Mouse (Mus musculus): ENCODE measurements around the gene Mdfi. TPM values are rescaled to one million over a fixed set of nuclear protein-coding genes. Genes with fewer than 3 reads are reported as not detected.

The Mdfi gene
- polyA plus RNA-seq, 1 experiment from 2014 or later = 0.84 TPM

DNA sequence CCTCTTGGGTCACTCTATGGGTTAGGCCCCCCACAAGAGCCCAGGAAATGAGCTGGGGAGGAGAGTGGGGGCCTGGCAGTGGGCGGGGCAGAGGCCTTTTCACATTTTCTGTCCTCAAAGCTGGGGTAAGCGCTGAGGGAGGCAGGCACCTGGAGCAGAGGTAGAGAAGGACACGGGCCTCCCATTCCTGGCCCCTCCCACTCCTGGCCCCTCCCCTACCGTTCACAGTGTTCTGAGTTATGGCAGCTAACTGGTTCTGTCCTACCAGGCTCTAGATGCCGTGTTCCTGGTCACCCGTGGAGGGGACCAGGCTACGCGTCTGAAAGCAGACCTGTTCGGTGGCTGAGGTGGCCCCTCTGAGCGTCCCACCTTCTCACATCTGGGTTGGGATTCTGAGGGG is 19.0 kb downstream of the Mdfi start:
- Histone ChIP-seq H3K27ac (ENCODE audit: low read length) (no peak overlapping the region), H3K9me3 (replicated peaks; ENCODE audit: control insufficient read depth, low read length) (no peaks in the 10 kb centered on the region), H3K4me2 (ENCODE audit: low read depth, low read length) (no peak overlapping the region), H3K4me1 (ENCODE audit: control insufficient read depth, low read depth, low read length) (no peaks in the 10 kb centered on the region; the same call in 1 of the 2 replicates), H3K4me3 (ENCODE audit: low read depth, low read length) (no peak overlapping the region), H3K9ac (ENCODE audit: low read depth, low read length) (no peak overlapping the region), H3K36me3 (ENCODE audit: control insufficient read depth, insufficient read depth) (no peaks in the 10 kb centered on the region), H3K27me3 (ENCODE audit: control insufficient read depth, insufficient read depth, low read depth, low read length) (no peaks in the 10 kb centered on the region)
- 55% methylated on average over 10 of the region's 10 CpGs for WGBS (ENCODE audit: insufficient replicate concordance)
- no peak; the same call in 1 of the 2 replicates for ATAC-seq (ENCODE audit: low read depth)

DNA sequence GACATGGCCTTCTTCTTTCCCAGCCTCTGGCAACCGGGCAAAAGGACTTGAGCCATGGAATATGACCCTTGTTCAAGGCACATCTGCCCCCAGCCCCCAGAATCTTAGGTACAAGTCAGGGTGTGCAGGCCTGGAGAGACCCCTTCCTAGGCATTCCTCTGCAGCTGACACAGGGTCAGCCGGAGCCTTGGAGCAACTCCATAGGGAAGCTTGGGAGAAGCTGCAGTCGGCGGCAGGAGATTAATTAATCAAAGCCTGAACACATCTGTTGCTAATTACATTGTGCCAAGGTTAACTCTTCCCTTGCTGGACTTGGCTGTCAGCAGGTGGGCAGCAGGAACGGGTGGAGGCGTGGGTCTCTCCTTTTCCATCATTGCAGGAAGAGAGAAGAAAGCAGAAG is 20.0 kb downstream of the Mdfi start:
- Histone ChIP-seq H3K4me3 (ENCODE audit: low read depth, low read length) (no peak overlapping the region), H3K4me2 (ENCODE audit: low read depth, low read length) (no peak overlapping the region), H3K9ac (ENCODE audit: low read depth, low read length) (no peak overlapping the region), H3K4me1 (ENCODE audit: control insufficient read depth, low read depth, low read length) (no peaks in the 10 kb centered on the region; the same call in 1 of the 2 replicates), H3K27me3 (ENCODE audit: control insufficient read depth, insufficient read depth, low read depth, low read length) (no peaks in the 10 kb centered on the region), H3K27ac (ENCODE audit: low read length) (no peak overlapping the region), H3K9me3 (replicated peaks; ENCODE audit: control insufficient read depth, low read length) (no peaks in the 10 kb centered on the region), H3K36me3 (ENCODE audit: control insufficient read depth, insufficient read depth) (no peaks in the 10 kb centered on the region)
- ATAC-seq (ENCODE audit: low read depth) = no peak
- WGBS (ENCODE audit: insufficient replicate concordance) = 60% methylated on average over 6 of the region's 6 CpGs

DNA sequence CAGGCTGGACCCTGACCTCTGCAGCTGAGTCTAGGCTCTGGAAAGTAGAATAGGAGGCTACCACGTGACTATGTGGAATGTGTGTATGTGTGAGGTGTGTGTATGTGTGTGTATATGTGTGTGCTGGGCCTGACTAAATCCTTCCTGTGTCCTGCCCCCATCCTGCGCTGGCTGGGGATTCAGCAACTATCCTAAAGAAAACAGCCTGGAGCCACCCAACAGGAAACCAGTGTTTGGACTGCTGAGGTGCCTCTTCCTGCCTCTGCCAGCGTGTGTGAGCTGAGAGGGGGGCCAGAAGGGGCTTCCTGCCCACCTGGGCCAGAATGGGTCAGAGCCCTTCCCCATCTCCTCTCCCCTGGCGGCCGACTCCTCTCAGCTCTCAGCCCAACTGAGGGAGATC is 20.9 kb downstream of the Mdfi start:
- H3K27ac ChIP-seq (ENCODE audit: low read length) = no peak overlapping the region
- ATAC-seq (ENCODE audit: low read depth) = peak; percentile 59
- no peaks in the 10 kb centered on the region for H3K9me3 ChIP-seq (replicated peaks; ENCODE audit: control insufficient read depth, low read length)
- 25% methylated on average over 5 of the region's 5 CpGs for WGBS (ENCODE audit: insufficient replicate concordance)
- H3K27me3 ChIP-seq (ENCODE audit: control insufficient read depth, insufficient read depth, low read depth, low read length) = no peaks in the 10 kb centered on the region
- no peak overlapping the region for H3K4me2 ChIP-seq (ENCODE audit: low read depth, low read length)
- H3K9ac ChIP-seq (ENCODE audit: low read depth, low read length) = no peak overlapping the region
- H3K36me3 ChIP-seq (ENCODE audit: control insufficient read depth, insufficient read depth) = no peaks in the 10 kb centered on the region
- H3K4me1 ChIP-seq (ENCODE audit: control insufficient read depth, low read depth, low read length) = no peaks in the 10 kb centered on the region; the same call in 1 of the 2 replicates
- no peak overlapping the region for H3K4me3 ChIP-seq (ENCODE audit: low read depth, low read length)

DNA sequence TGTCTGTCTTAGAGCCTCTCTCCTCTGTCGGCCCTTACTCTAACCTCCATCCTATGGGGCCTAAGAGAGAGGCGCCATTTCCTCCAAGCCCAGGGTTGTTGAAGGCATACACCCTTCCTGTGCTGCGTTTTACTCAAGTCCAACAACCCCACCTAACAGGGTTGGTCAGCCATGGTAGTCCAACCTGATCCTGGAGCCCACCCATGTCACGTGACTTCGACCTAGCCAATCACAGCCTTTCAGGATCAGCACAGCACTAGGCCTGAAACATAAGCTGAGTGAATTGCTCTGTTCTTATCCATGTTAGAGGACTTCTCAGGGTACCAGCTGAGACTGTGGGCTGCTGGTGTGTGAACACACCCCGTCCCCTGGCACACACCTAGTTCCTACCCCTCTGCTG is 22.3 kb downstream of the Mdfi start:
- Histone ChIP-seq H3K4me1 (ENCODE audit: control insufficient read depth, low read depth, low read length) (no peaks in the 10 kb centered on the region; the same call in 1 of the 2 replicates), H3K27ac (ENCODE audit: low read length) (no peak overlapping the region), H3K36me3 (ENCODE audit: control insufficient read depth, insufficient read depth) (no peaks in the 10 kb centered on the region), H3K9me3 (replicated peaks; ENCODE audit: control insufficient read depth, low read length) (no peaks in the 10 kb centered on the region), H3K27me3 (ENCODE audit: control insufficient read depth, insufficient read depth, low read depth, low read length) (no peaks in the 10 kb centered on the region), H3K4me2 (ENCODE audit: low read depth, low read length) (no peak overlapping the region), H3K4me3 (ENCODE audit: low read depth, low read length) (no peak overlapping the region), H3K9ac (ENCODE audit: low read depth, low read length) (no peak overlapping the region)
- ATAC-seq (ENCODE audit: low read depth) = no peak
- 64% methylated on average over 5 of the region's 6 CpGs for WGBS (ENCODE audit: insufficient replicate concordance)

DNA sequence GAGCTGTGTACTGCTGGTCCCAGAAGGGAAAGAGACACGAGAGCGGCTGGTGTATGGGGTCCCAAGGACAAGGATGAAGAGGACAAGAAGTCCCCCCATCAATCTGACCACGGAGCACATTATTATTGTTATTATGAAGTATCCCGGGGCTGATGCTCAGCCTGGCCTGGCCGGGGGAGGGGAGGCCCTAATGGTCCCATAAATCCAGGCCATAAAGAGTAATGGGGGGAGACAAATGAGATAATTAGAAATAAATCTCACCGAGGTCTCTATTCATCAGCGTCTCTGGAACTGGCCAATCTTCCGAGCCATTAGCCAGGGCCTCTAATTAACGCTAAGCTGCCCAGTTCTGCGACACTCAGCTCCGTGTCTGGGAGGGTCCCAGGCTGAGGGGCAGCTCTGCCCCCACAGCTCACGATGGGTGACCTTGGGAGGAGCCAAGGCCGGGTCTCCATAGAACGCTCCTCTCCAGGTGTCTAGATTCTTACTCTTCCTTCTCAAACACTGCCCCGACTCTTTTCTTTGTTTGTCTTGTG is 23.2 kb downstream of the Mdfi start:
- ATAC-seq (ENCODE audit: low read depth) = no peak
- no peaks in the 10 kb centered on the region for H3K27me3 ChIP-seq (ENCODE audit: control insufficient read depth, insufficient read depth, low read depth, low read length)
- no peak overlapping the region for H3K9ac ChIP-seq (ENCODE audit: low read depth, low read length)
- H3K27ac ChIP-seq (ENCODE audit: low read length) = no peak overlapping the region
- H3K9me3 ChIP-seq (replicated peaks; ENCODE audit: control insufficient read depth, low read length) = no peaks in the 10 kb centered on the region
- no peak overlapping the region for H3K4me3 ChIP-seq (ENCODE audit: low read depth, low read length)
- H3K4me1 ChIP-seq (ENCODE audit: control insufficient read depth, low read depth, low read length) = no peaks in the 10 kb centered on the region; the same call in 1 of the 2 replicates
- no peak overlapping the region for H3K4me2 ChIP-seq (ENCODE audit: low read depth, low read length)
- WGBS (ENCODE audit: insufficient replicate concordance) = 68% methylated on average over 15 of the region's 15 CpGs
- no peaks in the 10 kb centered on the region for H3K36me3 ChIP-seq (ENCODE audit: control insufficient read depth, insufficient read depth)

DNA sequence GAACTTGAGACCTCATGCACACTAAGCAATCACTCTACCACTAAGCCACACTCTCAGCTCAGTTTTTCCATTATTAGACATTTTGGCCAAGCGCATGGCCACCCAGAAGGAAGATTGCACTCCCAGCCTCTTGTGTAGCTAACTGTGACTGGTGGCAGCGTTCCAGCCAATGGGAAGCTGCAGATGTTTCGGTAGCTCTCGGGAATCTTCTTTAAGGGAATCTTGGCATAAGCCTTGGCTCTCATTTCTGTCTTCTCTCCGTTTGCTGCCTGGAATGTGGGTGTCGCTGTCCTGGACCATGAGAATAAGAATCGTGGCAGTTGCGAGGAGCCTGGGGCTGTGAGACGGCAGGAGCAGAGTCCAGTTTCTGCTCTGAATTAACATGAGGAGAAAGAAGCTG is 28.3 kb downstream of the Mdfi start:
- 71% methylated on average over 9 of the region's 9 CpGs for WGBS (ENCODE audit: insufficient replicate concordance)
- no peak overlapping the region for H3K4me3 ChIP-seq (ENCODE audit: low read depth, low read length)
- H3K4me2 ChIP-seq (ENCODE audit: low read depth, low read length) = no peak overlapping the region
- H3K36me3 ChIP-seq (ENCODE audit: control insufficient read depth, insufficient read depth) = no peaks in the 10 kb centered on the region
- ATAC-seq (ENCODE audit: low read depth) = no peak
- H3K9ac ChIP-seq (ENCODE audit: low read depth, low read length) = no peak overlapping the region
- no peaks in the 10 kb centered on the region for H3K9me3 ChIP-seq (replicated peaks; ENCODE audit: control insufficient read depth, low read length)
- H3K27ac ChIP-seq (ENCODE audit: low read length) = no peak overlapping the region
- H3K4me1 ChIP-seq (ENCODE audit: control insufficient read depth, low read depth, low read length) = no peaks in the 10 kb centered on the region
- no peaks in the 10 kb centered on the region for H3K27me3 ChIP-seq (ENCODE audit: control insufficient read depth, insufficient read depth, low read depth, low read length)

DNA sequence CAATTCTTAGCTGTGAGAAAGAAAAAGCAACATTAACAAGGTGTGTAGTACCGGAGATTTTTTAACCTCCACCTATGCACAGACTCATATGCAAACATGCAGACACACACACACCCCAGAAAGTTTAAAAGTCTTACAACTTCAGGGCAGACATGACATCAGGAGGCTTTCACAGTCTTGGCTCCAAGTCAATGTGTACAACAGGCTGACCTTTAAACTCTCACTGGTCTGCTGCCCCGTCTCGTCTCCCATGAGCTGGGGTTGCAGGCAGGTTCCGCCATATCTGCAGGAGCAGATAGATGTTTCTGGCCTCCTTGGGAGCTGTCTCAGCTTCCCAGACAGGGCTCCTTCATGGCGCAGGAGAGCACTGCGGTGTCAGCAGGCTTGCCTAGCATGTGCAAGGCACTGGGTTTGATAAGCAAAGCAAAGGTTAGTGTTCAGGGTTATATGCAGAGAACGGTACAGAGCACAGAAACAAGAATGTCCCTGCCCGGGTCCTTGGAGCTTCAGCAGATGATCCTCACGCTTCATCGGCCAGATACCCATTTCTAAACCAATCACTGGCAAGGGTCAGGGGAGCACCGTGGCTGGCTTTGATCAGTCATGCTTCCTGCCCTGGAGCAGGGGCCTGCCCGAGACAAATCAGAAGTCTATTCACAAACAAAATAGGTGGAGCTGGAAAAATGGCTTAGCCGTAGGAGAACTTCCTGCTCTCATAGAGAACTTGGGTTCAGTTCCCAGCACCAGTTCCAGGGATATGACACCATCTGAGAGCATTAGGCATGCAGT is 29.2 kb downstream of the Mdfi start:
- 52% methylated on average over 13 of the region's 13 CpGs for WGBS (ENCODE audit: insufficient replicate concordance)
- Histone ChIP-seq H3K27me3 (ENCODE audit: control insufficient read depth, insufficient read depth, low read depth, low read length) (no peaks in the 10 kb centered on the region), H3K4me2 (ENCODE audit: low read depth, low read length) (no peak overlapping the region), H3K9ac (ENCODE audit: low read depth, low read length) (no peak overlapping the region), H3K27ac (ENCODE audit: low read length) (no peak overlapping the region), H3K9me3 (replicated peaks; ENCODE audit: control insufficient read depth, low read length) (no peaks in the 10 kb centered on the region), H3K4me1 (ENCODE audit: control insufficient read depth, low read depth, low read length) (no peaks in the 10 kb centered on the region), H3K4me3 (ENCODE audit: low read depth, low read length) (no peak overlapping the region), H3K36me3 (ENCODE audit: control insufficient read depth, insufficient read depth) (no peaks in the 10 kb centered on the region)
- no peak for ATAC-seq (ENCODE audit: low read depth)

DNA sequence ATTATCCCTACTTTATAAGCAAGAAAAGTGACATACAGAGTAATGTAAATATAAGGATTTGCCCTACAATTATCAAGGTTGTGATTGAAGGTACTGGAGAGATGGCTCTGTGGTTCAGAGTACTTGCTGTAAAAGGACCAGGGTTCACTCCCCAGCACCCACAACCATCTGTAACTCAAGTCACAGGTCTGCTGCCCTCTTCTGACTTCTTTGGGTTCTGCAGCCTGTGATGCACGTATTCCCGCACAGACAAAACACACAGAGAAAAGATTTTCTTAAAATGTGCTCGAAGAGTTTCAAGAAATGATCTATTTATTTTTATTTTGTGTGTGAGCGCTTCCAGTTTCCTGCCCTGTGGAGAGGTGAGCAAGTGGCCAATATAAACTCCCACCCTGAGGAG is 30.8 kb downstream of the Mdfi start:
- Histone ChIP-seq H3K27me3 (ENCODE audit: control insufficient read depth, insufficient read depth, low read depth, low read length) (no peaks in the 10 kb centered on the region), H3K9ac (ENCODE audit: low read depth, low read length) (no peak overlapping the region), H3K9me3 (replicated peaks; ENCODE audit: control insufficient read depth, low read length) (no peaks in the 10 kb centered on the region), H3K4me3 (ENCODE audit: low read depth, low read length) (no peak overlapping the region), H3K4me2 (ENCODE audit: low read depth, low read length) (no peak overlapping the region), H3K4me1 (ENCODE audit: control insufficient read depth, low read depth, low read length) (no peaks in the 10 kb centered on the region), H3K27ac (ENCODE audit: low read length) (no peak overlapping the region), H3K36me3 (ENCODE audit: control insufficient read depth, insufficient read depth) (no peaks in the 10 kb centered on the region)
- no peak for ATAC-seq (ENCODE audit: low read depth)
- 77% methylated on average over 4 of the region's 4 CpGs for WGBS (ENCODE audit: insufficient replicate concordance)

DNA sequence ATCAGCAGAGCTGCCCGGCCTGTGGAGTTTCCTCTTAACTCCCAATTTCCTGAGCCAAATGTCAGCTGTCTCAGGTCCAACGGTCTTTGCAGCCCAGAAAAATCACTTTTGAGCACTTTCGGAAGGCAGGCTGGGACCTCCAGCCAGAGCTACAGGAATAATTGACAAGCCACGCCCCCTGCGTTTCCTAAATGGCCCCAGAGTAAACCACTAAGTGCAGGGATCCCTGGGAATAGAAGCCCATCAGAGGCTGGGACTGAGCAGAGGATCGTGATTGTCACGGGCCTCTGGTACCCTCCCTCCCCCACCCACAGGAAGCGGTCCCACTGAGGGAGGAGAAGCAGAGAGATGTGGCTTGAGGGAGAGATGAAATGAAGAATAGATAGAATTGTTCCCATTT is 31.7 kb downstream of the Mdfi start:
- no peak overlapping the region for H3K27ac ChIP-seq (ENCODE audit: low read length)
- no peak overlapping the region for H3K4me2 ChIP-seq (ENCODE audit: low read depth, low read length)
- ATAC-seq (ENCODE audit: low read depth) = no peak
- H3K9me3 ChIP-seq (replicated peaks; ENCODE audit: control insufficient read depth, low read length) = no peaks in the 10 kb centered on the region
- 10% methylated on average over 8 of the region's 8 CpGs for WGBS (ENCODE audit: insufficient replicate concordance)
- no peak overlapping the region for H3K9ac ChIP-seq (ENCODE audit: low read depth, low read length)
- H3K4me3 ChIP-seq (ENCODE audit: low read depth, low read length) = no peak overlapping the region
- no peaks in the 10 kb centered on the region for H3K4me1 ChIP-seq (ENCODE audit: control insufficient read depth, low read depth, low read length)
- no peaks in the 10 kb centered on the region for H3K36me3 ChIP-seq (ENCODE audit: control insufficient read depth, insufficient read depth)
- H3K27me3 ChIP-seq (ENCODE audit: control insufficient read depth, insufficient read depth, low read depth, low read length) = no peaks in the 10 kb centered on the region

Data from liver, embryonic 16.5 days (tissue).